Mouse (Mus musculus) embryonic fibroblast, embryonic 13.5 days (primary cell): ENCODE measurements at regions not wholly inside any gene's neighbourhood (a gene's known extent, or its start where the extent isn't known, plus 50 kb on each side); places are given as distances from the start of the nearest gene placed in this dataset.

Experiments
- CTCF ChIP-seq: IDR thresholded peaks from 2 replicates; pipeline ENCODE4 v1.5.1; 2011; ENCODE audit warnings: mild to moderate bottlenecking, control low read depth, low read length, moderate library complexity, borderline replicate concordance; ENCODE audit not compliant: insufficient read depth
- POLR2A ChIP-seq: IDR thresholded peaks from 2 replicates; pipeline ENCODE4 v1.6.1; 2011; ENCODE audit warnings: low read depth, mild to moderate bottlenecking, control low read depth, low read length, moderate library complexity

DNA sequence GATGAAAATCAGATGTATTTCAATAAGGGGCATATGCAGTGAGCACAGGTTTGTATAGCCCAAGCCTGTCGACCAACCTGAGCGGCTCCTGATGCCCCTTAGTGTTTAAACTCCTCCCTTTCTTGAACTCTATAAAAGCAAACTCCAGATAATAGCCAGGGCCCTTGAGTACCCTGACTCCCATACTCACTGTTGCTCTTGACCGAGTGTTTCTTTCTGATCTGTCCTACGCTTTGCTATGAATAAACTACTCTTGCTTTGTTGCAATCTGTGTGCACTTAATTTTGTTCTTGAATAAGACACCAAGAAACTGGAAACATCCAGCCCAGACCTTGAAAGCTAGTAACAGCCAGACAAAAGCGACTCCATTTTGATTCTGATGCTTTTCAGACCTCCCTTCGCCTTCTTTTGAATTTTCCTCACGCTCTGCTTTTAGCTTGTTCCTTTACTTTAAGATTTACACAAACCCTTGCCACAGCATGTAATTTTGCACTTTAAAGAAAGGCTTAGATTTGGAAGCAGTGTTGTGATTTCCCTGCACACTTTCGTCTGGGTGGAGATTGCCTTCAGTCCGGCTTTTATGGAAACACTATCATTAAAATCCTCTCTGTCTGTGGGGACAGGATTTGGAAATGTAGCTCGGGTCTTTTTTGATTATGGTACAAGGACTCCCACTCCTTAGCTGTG is 149.1 kb downstream of the Gm5426 start:
- TF ChIP-seq CTCF: no peak
- TF ChIP-seq POLR2A: no peak
